Mouse (Mus musculus): ENCODE results near the gene Rfxap.

DNA sequence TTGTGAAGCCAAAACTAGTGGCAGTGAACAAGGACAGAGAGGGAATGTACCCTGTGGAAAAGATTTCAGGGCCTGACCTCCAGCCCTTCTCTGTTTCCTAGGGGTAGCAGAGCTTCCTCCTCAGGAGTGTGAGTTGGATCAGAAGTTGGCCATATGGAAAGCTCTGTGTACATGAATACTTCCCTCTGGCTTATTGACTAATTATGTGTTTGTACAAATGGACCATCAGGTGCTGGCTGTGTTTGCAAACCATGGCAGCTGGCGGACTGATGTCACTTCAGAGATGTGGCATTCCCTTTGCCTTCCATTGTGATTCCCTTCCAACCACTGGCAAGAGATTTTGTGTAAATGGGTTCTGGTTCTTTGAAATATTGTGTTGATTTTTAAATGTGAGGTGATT, 46.3 kb downstream of the Rfxap start:
- no peak for TF ChIP-seq CTCF (IDR thresholded peaks at IDR 0.05; ENCODE audit: borderline replicate concordance, insufficient read depth, low read depth, low read length)
- TF ChIP-seq POLR2A (IDR thresholded peaks at IDR 0.05; ENCODE audit: borderline replicate concordance, insufficient read depth, low read length) = no peak

All from cerebellum, adult 2 months (tissue).